Comparison of ENCODE assay signal across 18 mouse cellular contexts in the genomic region with DNA sequence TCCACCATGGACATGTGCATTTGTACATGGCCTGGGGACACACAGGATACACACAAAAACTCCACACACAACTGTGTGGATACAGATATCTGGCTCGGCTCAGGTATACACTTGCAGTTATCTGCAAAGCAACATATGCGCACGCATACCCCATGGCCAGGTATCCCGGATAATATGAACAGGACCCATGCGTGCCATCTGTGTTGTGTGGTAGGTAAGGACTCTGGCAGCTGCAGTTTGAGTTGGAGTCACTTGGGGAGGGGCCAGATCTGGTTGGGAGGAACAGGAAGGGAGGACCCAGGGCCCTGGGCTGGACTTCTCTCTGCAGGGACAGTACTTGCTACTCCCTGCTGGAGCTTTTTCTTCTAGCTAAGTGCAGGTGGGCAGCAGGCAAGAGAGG. TPM values are rescaled to one million over a fixed set of nuclear protein-coding genes. Genes with fewer than 3 reads are reported as not detected.
A peak's percentile ranks its signal among the peaks of the same experiment; 100 is the strongest.
DNase-seq lines count a peak whose midpoint lies in the region; ATAC-seq and TF ChIP-seq lines count a peak whose summit lies in the region.
"Had no signal": no experiment of that assay in that cellular context is flagged by ENCODE, and none has a peak within 500 bp of the region (broad histone marks: within the 10 kb centered on the region; RNA-seq: fewer than 3 reads in every experiment).

No protein-coding gene starts in this region.

- intact Hi-C loops in heart, adult 2 months (cut with DNase I) = no loop called here

- TF ChIP-seq EP300 in heart, adult 2 months (IDR thresholded peaks at IDR 0.05; ENCODE audit: insufficient read depth, low read depth, low read length) = no peak
- 0 out of 4 replicates have a peak, but pooled peaks of 1 of the 2 experiments have one; percentile 16 for TF ChIP-seq EP300 in MEL (IDR thresholded peaks at IDR 0.05; ENCODE audit: low read depth in 1 of 2, low read length in 2 of 2)
- TF ChIP-seq EP300 in stomach, postnatal 0 days (optimal IDR thresholded peaks at IDR 0.05) = no peak

- no peak overlapping the region for H3K27ac ChIP-seq in heart, adult 2 months
- H3K27ac ChIP-seq in limb, embryonic 13.5 days = peak overlapping the region; percentile 22; the same call in 1 of the 2 replicates
- H3K27ac ChIP-seq in limb, embryonic 10.5 days = no peak overlapping the region
- H3K27ac ChIP-seq in MEL (ENCODE audit: control insufficient read depth, low read depth, low read length) = peak overlapping the region; percentile 61
- peak overlapping the region; percentile 100 for H3K27ac ChIP-seq in liver, embryonic 13.5 days
- no peak overlapping the region for H3K27ac ChIP-seq in stomach, postnatal 0 days (replicated peaks)
- H3K27ac ChIP-seq: embryonic facial prominence, embryonic 13.5 days; intestine, embryonic 15.5 days; kidney, embryonic 15.5 days; lung, embryonic 15.5 days; macrophage; neural tube, embryonic 12.5 days had no signal

- no peak for TF ChIP-seq RAD21 in MEL (IDR thresholded peaks at IDR 0.05; ENCODE audit: low read depth, low read length)

- H3K36me3 ChIP-seq in heart, adult 2 months (ENCODE audit: control insufficient read depth, insufficient read depth, low read length) = no peaks in the 10 kb centered on the region
- peaks cover 51% of the 10 kb centered on the region for H3K36me3 ChIP-seq in limb, embryonic 13.5 days
- H3K36me3 ChIP-seq in limb, embryonic 10.5 days = peaks cover 58% of the 10 kb centered on the region
- H3K36me3 ChIP-seq in MEL (ENCODE audit: control insufficient read depth in 1 of 2, insufficient read depth in 2 of 2, low read length in 2 of 2) = peaks cover 6 to 45% of the 10 kb centered on the region in 2 experiments
- H3K36me3 ChIP-seq in liver, embryonic 13.5 days = peaks cover 75% of the 10 kb centered on the region
- peaks cover 3% of the 10 kb centered on the region; the same call in 1 of the 2 replicates for H3K36me3 ChIP-seq in stomach, postnatal 0 days (ENCODE audit: control insufficient read depth, insufficient read depth, low read length)

- peaks cover 3% of the 10 kb centered on the region; the same call in 1 of the 2 replicates for H3K4me1 ChIP-seq in heart, adult 2 months (ENCODE audit: control insufficient read depth, insufficient read depth, low read length)
- H3K4me1 ChIP-seq in limb, embryonic 13.5 days = no peaks in the 10 kb centered on the region
- H3K4me1 ChIP-seq in limb, embryonic 10.5 days = 0 out of 2 replicates have a peak, but pooled peaks cover 2% of the 10 kb centered on the region
- peaks cover 43 to 58% of the 10 kb centered on the region in 2 experiments for H3K4me1 ChIP-seq in MEL (ENCODE audit: control insufficient read depth in 1 of 2, insufficient read depth in 2 of 2, low read length in 2 of 2)
- H3K4me1 ChIP-seq in liver, embryonic 13.5 days (replicated peaks) = peaks cover 100% of the 10 kb centered on the region
- no peaks in the 10 kb centered on the region for H3K4me1 ChIP-seq in stomach, postnatal 0 days (replicated peaks; ENCODE audit: control insufficient read depth, insufficient read depth)
- H3K4me1 ChIP-seq: embryonic facial prominence, embryonic 13.5 days; intestine, embryonic 15.5 days; kidney, embryonic 15.5 days; lung, embryonic 15.5 days; neural tube, embryonic 12.5 days had no signal

- TF ChIP-seq CTCF in heart, adult 2 months (IDR thresholded peaks at IDR 0.05) = no peak
- no peak for TF ChIP-seq CTCF in MEL (IDR thresholded peaks at IDR 0.05 in 2 of 3, conservative IDR thresholded peaks at IDR 0.05 in 1 of 3; ENCODE audit: control insufficient read depth in 1 of 3, insufficient read depth in 1 of 3, low read depth in 2 of 3, low read length in 3 of 3, poor library complexity in 1 of 3, severe bottlenecking in 1 of 3)
- no peak for TF ChIP-seq CTCF in stomach, postnatal 0 days (IDR thresholded peaks at IDR 0.05; ENCODE audit: low read depth)

- no peaks in the 10 kb centered on the region for H3K79me2 ChIP-seq in heart, adult 2 months (replicated peaks; ENCODE audit: control insufficient read depth, insufficient read depth, low read length)
- H3K79me2 ChIP-seq in MEL (ENCODE audit: control insufficient read depth, insufficient read depth, low read length, poor library complexity) = no peaks in the 10 kb centered on the region

- H3K4me2 ChIP-seq in limb, embryonic 13.5 days (replicated peaks) = no peak overlapping the region
- H3K4me2 ChIP-seq in liver, embryonic 13.5 days = peak overlapping the region; percentile 79
- no peak overlapping the region for H3K4me2 ChIP-seq in stomach, postnatal 0 days (replicated peaks; ENCODE audit: low read depth)
- H3K4me2 ChIP-seq: embryonic facial prominence, embryonic 13.5 days; intestine, embryonic 15.5 days; kidney, embryonic 15.5 days; lung, embryonic 15.5 days; neural tube, embryonic 12.5 days had no signal

- H3K9ac ChIP-seq in heart, adult 2 months (ENCODE audit: low read depth, low read length) = no peak overlapping the region
- H3K9ac ChIP-seq in limb, embryonic 13.5 days = no peak overlapping the region
- H3K9ac ChIP-seq in MEL (ENCODE audit: control insufficient read depth, low read depth, low read length, poor library complexity, severe bottlenecking) = no peak overlapping the region
- H3K9ac ChIP-seq in liver, embryonic 13.5 days = peak overlapping the region; percentile 98
- H3K9ac ChIP-seq in stomach, postnatal 0 days (ENCODE audit: low read length) = no peak overlapping the region
- H3K9ac ChIP-seq: embryonic facial prominence, embryonic 13.5 days; intestine, embryonic 15.5 days; kidney, embryonic 15.5 days; lung, embryonic 15.5 days; neural tube, embryonic 12.5 days had no signal

- TF ChIP-seq POLR2A in heart, adult 2 months (IDR thresholded peaks at IDR 0.05; ENCODE audit: insufficient read depth, low read depth, low read length) = no peak
- TF ChIP-seq POLR2A in MEL (IDR thresholded peaks at IDR 0.05; ENCODE audit: control insufficient read depth in 1 of 2, insufficient read depth in 1 of 2, low read depth in 1 of 2, low read length in 2 of 2, poor library complexity in 1 of 2) = no peak

- no peak overlapping the region for H3K4me3 ChIP-seq in heart, adult 2 months
- H3K4me3 ChIP-seq in limb, embryonic 13.5 days = no peak overlapping the region
- no peak overlapping the region for H3K4me3 ChIP-seq in limb, embryonic 10.5 days
- no peak overlapping the region for H3K4me3 ChIP-seq in MEL (ENCODE audit: control insufficient read depth in 1 of 2, insufficient read depth in 1 of 2, low read depth in 2 of 2, low read length in 2 of 2)
- peak overlapping the region; percentile 32 for H3K4me3 ChIP-seq in liver, embryonic 13.5 days (replicated peaks)
- no peak overlapping the region for H3K4me3 ChIP-seq in stomach, postnatal 0 days (ENCODE audit: low read depth, low read length)
- H3K4me3 ChIP-seq: embryonic facial prominence, embryonic 13.5 days; intestine, embryonic 15.5 days; kidney, embryonic 15.5 days; lung, embryonic 15.5 days; neural tube, embryonic 12.5 days had no signal

- H3K9me3 ChIP-seq in limb, embryonic 13.5 days = no peaks in the 10 kb centered on the region
- H3K9me3 ChIP-seq in limb, embryonic 10.5 days (replicated peaks) = no peaks in the 10 kb centered on the region
- H3K9me3 ChIP-seq in MEL (replicated peaks; ENCODE audit: insufficient read depth, low read length) = no peaks in the 10 kb centered on the region
- no peaks in the 10 kb centered on the region for H3K9me3 ChIP-seq in liver, embryonic 13.5 days (replicated peaks)
- H3K9me3 ChIP-seq in stomach, postnatal 0 days (ENCODE audit: control insufficient read depth, low read length) = no peaks in the 10 kb centered on the region
- H3K9me3 ChIP-seq: embryonic facial prominence, embryonic 13.5 days; intestine, embryonic 15.5 days; kidney, embryonic 15.5 days; lung, embryonic 15.5 days; neural tube, embryonic 12.5 days had no signal

- WGBS in heart, adult 2 months = 82% methylated on average over 5 of the region's 5 CpGs
- 93% methylated on average over 5 of the region's 5 CpGs for WGBS in limb, embryonic 13.5 days
- WGBS in limb, embryonic 10.5 days = 95% methylated on average over 5 of the region's 5 CpGs
- WGBS in liver, embryonic 13.5 days (ENCODE audit: insufficient replicate concordance) = 36% methylated on average over 5 of the region's 5 CpGs
- 89% methylated on average over 5 of the region's 5 CpGs for WGBS in stomach, postnatal 0 days

- H3K27me3 ChIP-seq in heart, adult 2 months (ENCODE audit: control insufficient read depth, insufficient read depth, low read length) = no peaks in the 10 kb centered on the region
- no peaks in the 10 kb centered on the region for H3K27me3 ChIP-seq in limb, embryonic 13.5 days
- no peaks in the 10 kb centered on the region for H3K27me3 ChIP-seq in limb, embryonic 10.5 days (ENCODE audit: low read depth, poor library complexity, severe bottlenecking)
- H3K27me3 ChIP-seq in MEL (ENCODE audit: control insufficient read depth in 1 of 2, insufficient read depth in 2 of 2, low read length in 2 of 2) = no peaks in the 10 kb centered on the region
- H3K27me3 ChIP-seq in liver, embryonic 13.5 days = no peaks in the 10 kb centered on the region
- no peaks in the 10 kb centered on the region for H3K27me3 ChIP-seq in stomach, postnatal 0 days (ENCODE audit: control insufficient read depth, insufficient read depth, low read length)
- H3K27me3 ChIP-seq: embryonic facial prominence, embryonic 13.5 days; intestine, embryonic 15.5 days; kidney, embryonic 15.5 days; lung, embryonic 15.5 days; neural tube, embryonic 12.5 days had no signal

- peak; percentile 91 for DNase-seq in heart, adult 11 months
- DNase-seq in heart, adult 2 months = no peak
- no peak for DNase-seq in limb, embryonic 10.5 days (ENCODE audit: low spot score)
- DNase-seq in MEL (ENCODE audit: low read depth, low spot score) = peak; percentile 45
- peak; percentile 61 for DNase-seq in liver, embryonic 13.5 days
- DNase-seq in stomach, postnatal 0 days (ENCODE audit: low spot score) = no peak
- DNase-seq in right cerebral cortex, postnatal 14 days = no peak
- DNase-seq: adrenal gland, postnatal 36 days; cerebellum, adult 9-10 months; layer of hippocampus, postnatal 36 days had no signal

- ATAC-seq in limb, embryonic 13.5 days (ENCODE audit: low FRiP score, low read depth) = no peak
- ATAC-seq in liver, embryonic 13.5 days (ENCODE audit: low read depth) = no peak
- ATAC-seq in stomach, postnatal 0 days (ENCODE audit: low FRiP score, low TSS enrichment) = no peak

RNA-seq across cellular contexts. Expression of gene Rbm38, which starts 15.4 kb away (rescaled TPM):
- total RNA-seq in heart, adult 2 months (2021) = 100 to 1,000 TPM; 173 to 203 TPM
- 342 and 529 TPM in 2 replicates for polyA plus RNA-seq in heart, adult 2 months (2012; rRNA removed)
- polyA plus RNA-seq in limb, embryonic 13.5 days (2015; fragmentation: Nextera tagmentation; extraction: Ambion mirVana) = 28.3 and 29.0 TPM in 2 replicates
- polyA plus RNA-seq in limb, embryonic 10.5 days (2016; fragmentation: Nextera tagmentation; extraction: Ambion mirVana) = 74.1 and 97.5 TPM in 2 replicates
- 37.0 and 39.0 TPM in 2 replicates for total RNA-seq in MEL (2012; rRNA removed)
- 100 to 1,000 TPM in 1 of 2 experiments, not detected in 1; 207 TPM for polyA plus RNA-seq in MEL (2012; ENCODE audit: insufficient read depth in 1 of 2, insufficient read length in 2 of 2, low read depth in 1 of 2, low replicate concordance in 2 of 2, missing spikeins in 1 of 2)
- 260 and 311 TPM in 2 replicates for polyA plus RNA-seq in liver, embryonic 13.5 days (2015; fragmentation: Nextera tagmentation; extraction: Ambion mirVana)
- polyA plus RNA-seq in stomach, postnatal 0 days (2015; fragmentation: Nextera tagmentation; extraction: Ambion mirVana) = 24.9 and 25.4 TPM in 2 replicates

RNA-seq across cellular contexts. Expression of gene Rae1, which starts 35.7 kb away (rescaled TPM):
- total RNA-seq in heart, adult 2 months (2021) = 10 to 100 TPM; 22.8 to 23.0 TPM
- 27.8 and 44.8 TPM in 2 replicates for polyA plus RNA-seq in heart, adult 2 months (2012; rRNA removed)
- polyA plus RNA-seq in limb, embryonic 13.5 days (2015; fragmentation: Nextera tagmentation; extraction: Ambion mirVana) = 148 and 155 TPM in 2 replicates
- 179 and 196 TPM in 2 replicates for polyA plus RNA-seq in limb, embryonic 10.5 days (2016; fragmentation: Nextera tagmentation; extraction: Ambion mirVana)
- total RNA-seq in MEL (2012; rRNA removed) = 139 and 156 TPM in 2 replicates
- polyA plus RNA-seq in MEL (2012; ENCODE audit: insufficient read depth in 1 of 2, insufficient read length in 2 of 2, low read depth in 1 of 2, low replicate concordance in 2 of 2, missing spikeins in 1 of 2) = 100 to 1,000 TPM in 1 of 2 experiments, not detected in 1; 172 TPM
- polyA plus RNA-seq in liver, embryonic 13.5 days (2015; fragmentation: Nextera tagmentation; extraction: Ambion mirVana) = 94.5 and 96.8 TPM in 2 replicates
- 66.8 and 68.7 TPM in 2 replicates for polyA plus RNA-seq in stomach, postnatal 0 days (2015; fragmentation: Nextera tagmentation; extraction: Ambion mirVana)

RNA-seq across cellular contexts. Expression of gene Spo11, which starts 58.2 kb away (rescaled TPM):
- not detected for total RNA-seq in heart, adult 2 months (2021)
- polyA plus RNA-seq in heart, adult 2 months (2012; rRNA removed) = 0.14 TPM in 1 of 2 replicates, not detected in the other
- polyA plus RNA-seq in limb, embryonic 13.5 days (2015; fragmentation: Nextera tagmentation; extraction: Ambion mirVana) = 1.4 and 1.5 TPM in 2 replicates
- polyA plus RNA-seq in limb, embryonic 10.5 days (2016; fragmentation: Nextera tagmentation; extraction: Ambion mirVana) = 0.36 and 0.79 TPM in 2 replicates
- total RNA-seq in MEL (2012; rRNA removed) = not detected in 2 replicates
- not detected for polyA plus RNA-seq in MEL (2012; ENCODE audit: insufficient read depth in 1 of 2, insufficient read length in 2 of 2, low read depth in 1 of 2, low replicate concordance in 2 of 2, missing spikeins in 1 of 2)
- 0.08 TPM in 1 of 2 replicates, not detected in the other for polyA plus RNA-seq in liver, embryonic 13.5 days (2015; fragmentation: Nextera tagmentation; extraction: Ambion mirVana)
- 0.02 TPM in 2 replicates for polyA plus RNA-seq in stomach, postnatal 0 days (2015; fragmentation: Nextera tagmentation; extraction: Ambion mirVana)
- total RNA-seq: adrenal gland, postnatal 36 days; layer of hippocampus, postnatal 36 days had no signal
- polyA plus RNA-seq: C2C12, macrophage had no signal

Comparison
In these comparisons a context has a peak if more than half of its experiments do, and no peak if none do; other contexts are left out.
1. DNase-seq: peak in heart, adult 11 months (single experiment), MEL (single experiment) and liver, embryonic 13.5 days (single experiment); none in heart, adult 2 months (0 of 2), limb, embryonic 10.5 days (single experiment), stomach, postnatal 0 days (single experiment) and right cerebral cortex, postnatal 14 days (single experiment).
2. H3K27ac ChIP-seq: peak in limb, embryonic 13.5 days (single experiment), MEL (single experiment) and liver, embryonic 13.5 days (single experiment); none in heart, adult 2 months (single experiment), limb, embryonic 10.5 days (single experiment) and stomach, postnatal 0 days (single experiment).